Mouse (Mus musculus): ENCODE data around the gene Vamp2. TPM values are rescaled to one million over a fixed set of nuclear protein-coding genes. Genes with fewer than 3 reads are reported as not detected.

Gene Vamp2
- polyA plus RNA-seq, 1 experiment from 2014 or later, result 98.1 TPM

GRCm38 (mm10) chr11:69110319-69111046 lies 22.2 kb downstream of the Vamp2 start:
- 0 out of 2 replicates have a peak, but pooled peaks cover 2% of the 10 kb centered on the region for H3K36me3 ChIP-seq (ENCODE audit: control insufficient read depth, insufficient read depth, low read length)
- peak overlapping the region; percentile 33 for H3K4me3 ChIP-seq (ENCODE audit: low read depth, low read length)
- 1% methylated on average over 30 of the region's 30 CpGs for WGBS
- H3K27ac ChIP-seq (ENCODE audit: low read depth, low read length), result no peak overlapping the region
- H3K4me1 ChIP-seq (replicated peaks; ENCODE audit: control insufficient read depth, insufficient read depth, low read length), result no peaks in the 10 kb centered on the region
- peak overlapping the region; percentile 2 for H3K9ac ChIP-seq (ENCODE audit: low read depth, low read length)
- no peaks in the 10 kb centered on the region for H3K9me3 ChIP-seq (ENCODE audit: control insufficient read depth, low read length)
- H3K4me2 ChIP-seq (replicated peaks; ENCODE audit: low read depth, low read length), result peak overlapping the region; percentile 33
- DNase-seq (ENCODE audit: low spot score), result peak; percentile 98
- peak; percentile 64; the same call in 1 of the 2 replicates for ATAC-seq (ENCODE audit: low FRiP score)
- H3K27me3 ChIP-seq (ENCODE audit: control insufficient read depth, insufficient read depth, low read length), result no peaks in the 10 kb centered on the region

GRCm38 (mm10) chr11:69111051-69111810 lies 22.9 kb downstream of the Vamp2 start:
- no peak overlapping the region for H3K27ac ChIP-seq (ENCODE audit: low read depth, low read length)
- DNase-seq (ENCODE audit: low spot score) (peak; percentile 35), ATAC-seq (ENCODE audit: low FRiP score) (no peak)
- no peaks in the 10 kb centered on the region for H3K4me1 ChIP-seq (replicated peaks; ENCODE audit: control insufficient read depth, insufficient read depth, low read length)
- no peaks in the 10 kb centered on the region for H3K36me3 ChIP-seq (ENCODE audit: control insufficient read depth, insufficient read depth, low read length)
- H3K27me3 ChIP-seq (ENCODE audit: control insufficient read depth, insufficient read depth, low read length), result 0 out of 2 replicates have a peak, but pooled peaks cover under 1% of the 10 kb centered on the region
- no peaks in the 10 kb centered on the region for H3K9me3 ChIP-seq (ENCODE audit: control insufficient read depth, low read length)
- WGBS, result 6% methylated on average over 21 of the region's 21 CpGs
- H3K4me3 ChIP-seq (ENCODE audit: low read depth, low read length), result peak overlapping the region; percentile 33
- H3K9ac ChIP-seq (ENCODE audit: low read depth, low read length), result peak overlapping the region; percentile 2
- peak overlapping the region; percentile 33 for H3K4me2 ChIP-seq (replicated peaks; ENCODE audit: low read depth, low read length)

GRCm38 (mm10) chr11:69111865-69112264 lies 23.6 kb downstream of the Vamp2 start:
- H3K4me2 ChIP-seq (replicated peaks; ENCODE audit: low read depth, low read length), result no peak overlapping the region
- H3K9ac ChIP-seq (ENCODE audit: low read depth, low read length), result no peak overlapping the region
- no peaks in the 10 kb centered on the region for H3K4me1 ChIP-seq (replicated peaks; ENCODE audit: control insufficient read depth, insufficient read depth, low read length)
- 0 out of 2 replicates have a peak, but pooled peaks cover 3% of the 10 kb centered on the region for H3K27me3 ChIP-seq (ENCODE audit: control insufficient read depth, insufficient read depth, low read length)
- 65% methylated on average over 4 of the region's 4 CpGs for WGBS
- ATAC-seq (ENCODE audit: low FRiP score), result no peak
- no peak for DNase-seq (ENCODE audit: low spot score)
- no peak overlapping the region for H3K4me3 ChIP-seq (ENCODE audit: low read depth, low read length)
- H3K27ac ChIP-seq (ENCODE audit: low read depth, low read length), result no peak overlapping the region
- no peaks in the 10 kb centered on the region for H3K9me3 ChIP-seq (ENCODE audit: control insufficient read depth, low read length)
- no peaks in the 10 kb centered on the region for H3K36me3 ChIP-seq (ENCODE audit: control insufficient read depth, insufficient read depth, low read length)

- Histone ChIP-seq H3K9ac (ENCODE audit: low read depth, low read length) (no peak overlapping the region), H3K9me3 (ENCODE audit: control insufficient read depth, low read length) (no peaks in the 10 kb centered on the region), H3K27ac (ENCODE audit: low read depth, low read length) (no peak overlapping the region), H3K27me3 (ENCODE audit: control insufficient read depth, insufficient read depth, low read length) (0 out of 2 replicates have a peak, but pooled peaks cover 3% of the 10 kb centered on the region), H3K36me3 (ENCODE audit: control insufficient read depth, insufficient read depth, low read length) (no peaks in the 10 kb centered on the region), H3K4me2 (replicated peaks; ENCODE audit: low read depth, low read length) (no peak overlapping the region), H3K4me1 (replicated peaks; ENCODE audit: control insufficient read depth, insufficient read depth, low read length) (peaks cover 4% of the 10 kb centered on the region; the same call in 1 of the 2 replicates), H3K4me3 (ENCODE audit: low read depth, low read length) (no peak overlapping the region)
- ATAC-seq (ENCODE audit: low FRiP score) (no peak), DNase-seq (ENCODE audit: low spot score) (no peak)
- WGBS, result 75% methylated on average over 3 of the region's 3 CpGs
Measured at GRCm38 (mm10) chr11:69114018-69114417, 25.7 kb downstream of the Vamp2 start.

GRCm38 (mm10) chr11:69114621-69115020 lies 26.3 kb downstream of the Vamp2 start:
- H3K4me2 ChIP-seq (replicated peaks; ENCODE audit: low read depth, low read length), result no peak overlapping the region
- peaks cover 4% of the 10 kb centered on the region; the same call in 1 of the 2 replicates for H3K4me1 ChIP-seq (replicated peaks; ENCODE audit: control insufficient read depth, insufficient read depth, low read length)
- WGBS, result 79% methylated on average over 3 of the region's 3 CpGs
- DNase-seq (ENCODE audit: low spot score), result no peak
- ATAC-seq (ENCODE audit: low FRiP score), result no peak
- H3K36me3 ChIP-seq (ENCODE audit: control insufficient read depth, insufficient read depth, low read length), result no peaks in the 10 kb centered on the region
- no peak overlapping the region for H3K9ac ChIP-seq (ENCODE audit: low read depth, low read length)
- H3K9me3 ChIP-seq (ENCODE audit: control insufficient read depth, low read length), result no peaks in the 10 kb centered on the region
- peaks cover 3% of the 10 kb centered on the region; the same call in 1 of the 2 replicates for H3K27me3 ChIP-seq (ENCODE audit: control insufficient read depth, insufficient read depth, low read length)
- no peak overlapping the region for H3K4me3 ChIP-seq (ENCODE audit: low read depth, low read length)
- no peak overlapping the region for H3K27ac ChIP-seq (ENCODE audit: low read depth, low read length)

- H3K27ac ChIP-seq (ENCODE audit: low read depth, low read length), result no peak overlapping the region
- no peaks in the 10 kb centered on the region for H3K9me3 ChIP-seq (ENCODE audit: control insufficient read depth, low read length)
- WGBS, result 53% methylated on average over 5 of the region's 5 CpGs
- no peaks in the 10 kb centered on the region for H3K36me3 ChIP-seq (ENCODE audit: control insufficient read depth, insufficient read depth, low read length)
- peaks cover 19% of the 10 kb centered on the region for H3K4me1 ChIP-seq (replicated peaks; ENCODE audit: control insufficient read depth, insufficient read depth, low read length)
- 0 out of 2 replicates have a peak overlapping the region, but pooled peaks have one; percentile 14 for H3K4me2 ChIP-seq (replicated peaks; ENCODE audit: low read depth, low read length)
- H3K4me3 ChIP-seq (ENCODE audit: low read depth, low read length), result peak overlapping the region; percentile 75; the same call in 1 of the 2 replicates
- DNase-seq (ENCODE audit: low spot score) (no peak), ATAC-seq (ENCODE audit: low FRiP score) (no peak)
- H3K27me3 ChIP-seq (ENCODE audit: control insufficient read depth, insufficient read depth, low read length), result peaks cover 21% of the 10 kb centered on the region
- no peak overlapping the region for H3K9ac ChIP-seq (ENCODE audit: low read depth, low read length)
Measured at GRCm38 (mm10) chr11:69116843-69117242, 28.6 kb downstream of the Vamp2 start.

- no peaks in the 10 kb centered on the region for H3K9me3 ChIP-seq (ENCODE audit: control insufficient read depth, low read length)
- peak overlapping the region; percentile 71 for H3K9ac ChIP-seq (ENCODE audit: low read depth, low read length)
- no peak overlapping the region; the same call in 1 of the 2 replicates for H3K27ac ChIP-seq (ENCODE audit: low read depth, low read length)
- peak overlapping the region; percentile 98 for H3K4me2 ChIP-seq (replicated peaks; ENCODE audit: low read depth, low read length)
- peaks cover 21% of the 10 kb centered on the region for H3K4me1 ChIP-seq (replicated peaks; ENCODE audit: control insufficient read depth, insufficient read depth, low read length)
- no peaks in the 10 kb centered on the region for H3K36me3 ChIP-seq (ENCODE audit: control insufficient read depth, insufficient read depth, low read length)
- H3K4me3 ChIP-seq (ENCODE audit: low read depth, low read length), result peak overlapping the region; percentile 75
- ATAC-seq (ENCODE audit: low FRiP score) (no peak), DNase-seq (ENCODE audit: low spot score) (peak; percentile 74)
- WGBS, result under 1% methylated on average over 45 of the region's 45 CpGs
- peaks cover 23% of the 10 kb centered on the region for H3K27me3 ChIP-seq (ENCODE audit: control insufficient read depth, insufficient read depth, low read length)
Measured at GRCm38 (mm10) chr11:69117737-69118695, 29.7 kb downstream of the Vamp2 start.

- DNase-seq (ENCODE audit: low spot score) (peak; percentile 91), ATAC-seq (ENCODE audit: low FRiP score) (no peak)
- Histone ChIP-seq H3K4me3 (ENCODE audit: low read depth, low read length) (peak overlapping the region; percentile 75), H3K27me3 (ENCODE audit: control insufficient read depth, insufficient read depth, low read length) (peaks cover 23% of the 10 kb centered on the region), H3K9me3 (ENCODE audit: control insufficient read depth, low read length) (no peaks in the 10 kb centered on the region), H3K4me2 (replicated peaks; ENCODE audit: low read depth, low read length) (peak overlapping the region; percentile 98), H3K9ac (ENCODE audit: low read depth, low read length) (no peak overlapping the region), H3K4me1 (replicated peaks; ENCODE audit: control insufficient read depth, insufficient read depth, low read length) (peaks cover 21% of the 10 kb centered on the region), H3K36me3 (ENCODE audit: control insufficient read depth, insufficient read depth, low read length) (no peaks in the 10 kb centered on the region), H3K27ac (ENCODE audit: low read depth, low read length) (no peak overlapping the region)
- under 1% methylated on average over 15 of the region's 15 CpGs for WGBS
Measured at GRCm38 (mm10) chr11:69118765-69119164, 30.5 kb downstream of the Vamp2 start.

Data from hindbrain, embryonic 11.5 days (tissue).